Mouse (Mus musculus) limb, embryonic 13.5 days (tissue): ENCODE data around the gene Cdk10. TPM values are rescaled to one million over a fixed set of nuclear protein-coding genes. Genes with fewer than 3 reads are reported as not detected.
"Not testable (repeated sequence)": the region's sequence is repeated elsewhere in the genome, so short reads cannot be mapped to it uniquely, and the experiment has no call there.

Experiments used
- ATAC-seq: fragments of 200-750 bp; cut with Nextera tagmentation; 2 replicates; pipeline ENCODE4 v1.8.0; 2017; ENCODE audit warnings: low read depth, moderate number of reproducible peaks, moderate TSS enrichment; ENCODE audit not compliant: low FRiP score
- H3K27ac ChIP-seq: fragments of 300-500 bp; sonication (generic); 2 replicates; pipeline ENCODE4 v1.5.1; 2015; ENCODE audit warnings: inconsistent platforms, mild to moderate bottlenecking, moderate library complexity
- H3K27me3 ChIP-seq: fragments of 300-500 bp; sonication (generic); 2 replicates; pipeline ENCODE4 v1.6.1; 2015; ENCODE audit warnings: mild to moderate bottlenecking, inconsistent platforms
- H3K36me3 ChIP-seq: fragments of 300-500 bp; sonication (generic); 2 replicates; pipeline ENCODE4 v1.6.1; 2015; ENCODE audit warnings: inconsistent platforms, mild to moderate bottlenecking, moderate library complexity
- H3K4me1 ChIP-seq: fragments of 300-500 bp; sonication (generic); 2 replicates; pipeline ENCODE4 v1.6.1; 2015; ENCODE audit warnings: inconsistent platforms
- H3K4me2 ChIP-seq: fragments of 300-500 bp; sonication (generic); replicated peaks from 2 replicates; pipeline ENCODE4 v1.6.1; 2015; ENCODE audit warnings: inconsistent platforms, mild to moderate bottlenecking, moderate library complexity
- H3K4me3 ChIP-seq: fragments of 300-500 bp; sonication (generic); 2 replicates; pipeline ENCODE4 v1.5.1; 2015; ENCODE audit warnings: moderate library complexity, mild to moderate bottlenecking, inconsistent platforms
- H3K9ac ChIP-seq: fragments of 300-500 bp; sonication (generic); 2 replicates; pipeline ENCODE4 v1.6.1; 2015; ENCODE audit warnings: mild to moderate bottlenecking, inconsistent platforms
- H3K9me3 ChIP-seq: fragments of 300-500 bp; sonication (generic); 2 replicates; pipeline ENCODE4 v1.6.1; 2016; ENCODE audit warnings: inconsistent platforms
- WGBS: fragments of 180-500 bp; shearing (Covaris S2); methylation state at CpG from one replicate; pipeline ENCODE4 v1.1.7; 2015; 5-methylcytosine and 5-hydroxymethylcytosine counted together
- polyA plus RNA-seq: library from polyadenylated mRNA; unstranded; fragments of >200 nt; fragmentation: Nextera tagmentation; extraction: Ambion mirVana; gene quantifications from 2 replicates; pipeline ENCODE4 v1.2.1, GENCODE M21; 2015

The Cdk10 gene
- polyA plus RNA-seq, result 37.9 and 39.9 TPM in 2 replicates

- no peaks in the 10 kb centered on the region for H3K9me3 ChIP-seq
- H3K9ac ChIP-seq, result peak within 1 kb of the TSS; percentile 91
- peak; percentile 90 for ATAC-seq
- H3K4me3 ChIP-seq, result peak within 1 kb of the TSS; percentile 85
- peaks cover 22% of the 10 kb centered on the region for H3K4me1 ChIP-seq
- 2% methylated on average over 59 of the region's 59 CpGs for WGBS
- H3K36me3 ChIP-seq, result peaks cover 32% of the 10 kb centered on the region
- no peaks in the 10 kb centered on the region for H3K27me3 ChIP-seq
- H3K4me2 ChIP-seq, result peak within 1 kb of the TSS; percentile 91
- peak within 1 kb of the TSS; percentile 88; the same call in 1 of the 2 replicates for H3K27ac ChIP-seq
Observed at GRCm38 (mm10) chr8:123224278-123225266, at the start of gene Cdk10. Gene Cdk10 (plus strand): TSS chr8:123224842.

GRCm38 (mm10) chr8:123181391-123181790, 43.3 kb upstream of the Cdk10 start:
- Histone ChIP-seq H3K4me1 (peaks cover 16% of the 10 kb centered on the region), H3K4me3 (no peak overlapping the region), H3K9ac (no peak overlapping the region), H3K36me3 (no peaks in the 10 kb centered on the region), H3K9me3 (peaks cover 15% of the 10 kb centered on the region), H3K27me3 (no peaks in the 10 kb centered on the region), H3K4me2 (no peak overlapping the region), H3K27ac (no peak overlapping the region)
- WGBS, result 58% methylated on average over 3 of the region's 3 CpGs
- ATAC-seq, result no peak

GRCm38 (mm10) chr8:123185566-123186409, 38.9 kb upstream of the Cdk10 start, which contains the start of gene Dpep1:
Gene Dpep1 (plus strand): TSS chr8:123186242.
- Histone ChIP-seq H3K4me2 (peak within 1 kb of the TSS; percentile 19), H3K9me3 (no peaks in the 10 kb centered on the region), H3K27ac (peak within 1 kb of the TSS; percentile 48; the same call in 1 of the 2 replicates), H3K4me3 (no peak within 1 kb of the TSS), H3K9ac (peak within 1 kb of the TSS; percentile 4; the same call in 1 of the 2 replicates), H3K36me3 (no peaks in the 10 kb centered on the region), H3K4me1 (peaks cover 20% of the 10 kb centered on the region), H3K27me3 (no peaks in the 10 kb centered on the region)
- WGBS, result 15% methylated on average over 19 of the region's 19 CpGs
- ATAC-seq, result peak; percentile 61; the same call in 1 of the 2 replicates

DNA sequence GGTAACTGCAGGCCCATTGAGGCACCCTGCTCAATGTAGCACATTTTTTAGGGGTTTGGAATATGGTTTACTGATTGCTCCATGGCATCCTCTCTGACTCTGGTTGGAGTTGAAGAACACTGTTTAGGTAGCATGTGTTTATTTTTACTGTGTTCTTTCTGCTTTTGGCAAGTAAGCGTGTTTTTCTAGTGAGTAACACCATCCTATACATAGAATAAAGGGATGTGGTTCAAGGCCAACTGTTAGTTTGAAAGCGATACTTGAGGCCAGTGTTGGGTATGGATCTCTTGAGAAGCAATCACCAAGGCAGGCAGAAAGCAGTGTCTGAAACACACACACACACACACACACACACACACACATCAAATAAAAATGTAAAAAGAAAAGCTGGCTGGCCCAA, 36.6 kb upstream of the Cdk10 start:
- Histone ChIP-seq H3K4me3 (no peak overlapping the region), H3K9ac (no peak overlapping the region), H3K4me2 (no peak overlapping the region), H3K4me1 (peaks cover 20% of the 10 kb centered on the region), H3K36me3 (no peaks in the 10 kb centered on the region), H3K9me3 (no peaks in the 10 kb centered on the region), H3K27ac (no peak overlapping the region), H3K27me3 (no peaks in the 10 kb centered on the region)
- WGBS, result 80% methylated on average over 2 of the region's 2 CpGs
- no peak for ATAC-seq

DNA sequence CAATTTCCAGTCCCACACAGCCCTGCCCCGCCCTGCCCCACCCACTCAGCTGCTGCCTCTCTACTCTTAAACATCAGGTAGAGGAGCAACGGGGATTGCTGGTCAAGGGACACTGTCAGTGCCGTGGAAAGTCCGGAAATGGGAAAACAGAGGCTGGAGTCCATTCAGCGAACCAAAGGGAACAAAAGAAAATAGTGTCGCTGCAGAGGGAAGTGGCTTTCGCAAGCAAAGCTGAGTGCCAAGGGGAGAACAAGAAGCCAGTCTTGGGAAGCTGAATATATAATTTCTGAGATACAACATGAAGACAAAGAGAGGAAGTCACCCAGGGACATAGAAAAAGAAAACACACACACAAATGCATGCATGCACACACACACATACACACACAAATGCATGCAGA, 35.8 kb upstream of the Cdk10 start:
- Histone ChIP-seq H3K4me2 (no peak overlapping the region), H3K9ac (no peak overlapping the region), H3K4me1 (peaks cover 20% of the 10 kb centered on the region), H3K27ac (no peak overlapping the region), H3K27me3 (no peaks in the 10 kb centered on the region), H3K4me3 (no peak overlapping the region), H3K9me3 (no peaks in the 10 kb centered on the region), H3K36me3 (no peaks in the 10 kb centered on the region)
- no peak for ATAC-seq
- WGBS, result 81% methylated on average over 7 of the region's 7 CpGs

DNA sequence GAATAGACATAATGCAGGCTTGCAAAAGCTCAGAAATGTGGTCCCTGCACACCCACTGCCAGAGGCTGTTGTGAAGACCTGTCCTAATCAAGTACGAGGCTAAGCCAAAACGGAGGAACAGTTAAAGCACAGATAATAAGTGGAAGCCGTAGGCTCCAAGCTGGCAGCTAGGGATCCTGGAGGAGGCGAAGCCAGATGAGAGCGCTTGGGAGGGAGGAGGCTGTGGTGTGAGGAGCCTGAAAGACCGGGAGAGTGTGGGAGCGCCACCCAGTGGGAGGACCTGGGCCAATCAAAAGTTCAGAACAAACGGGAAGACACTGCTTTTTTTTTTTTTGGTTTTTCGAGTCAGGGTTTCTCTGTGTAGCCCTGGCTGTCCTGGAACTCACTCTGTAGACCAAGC, 34.0 kb upstream of the Cdk10 start:
- no peak overlapping the region for H3K4me3 ChIP-seq
- no peaks in the 10 kb centered on the region for H3K27me3 ChIP-seq
- peak overlapping the region; percentile 41 for H3K4me2 ChIP-seq
- 0 out of 2 replicates have a peak, but pooled peaks have one; percentile 34 for ATAC-seq
- peaks cover 11% of the 10 kb centered on the region for H3K4me1 ChIP-seq
- H3K9ac ChIP-seq, result no peak overlapping the region
- no peaks in the 10 kb centered on the region for H3K36me3 ChIP-seq
- no peaks in the 10 kb centered on the region for H3K9me3 ChIP-seq
- no peak overlapping the region for H3K27ac ChIP-seq
- 4% methylated on average over 9 of the region's 9 CpGs for WGBS

DNA sequence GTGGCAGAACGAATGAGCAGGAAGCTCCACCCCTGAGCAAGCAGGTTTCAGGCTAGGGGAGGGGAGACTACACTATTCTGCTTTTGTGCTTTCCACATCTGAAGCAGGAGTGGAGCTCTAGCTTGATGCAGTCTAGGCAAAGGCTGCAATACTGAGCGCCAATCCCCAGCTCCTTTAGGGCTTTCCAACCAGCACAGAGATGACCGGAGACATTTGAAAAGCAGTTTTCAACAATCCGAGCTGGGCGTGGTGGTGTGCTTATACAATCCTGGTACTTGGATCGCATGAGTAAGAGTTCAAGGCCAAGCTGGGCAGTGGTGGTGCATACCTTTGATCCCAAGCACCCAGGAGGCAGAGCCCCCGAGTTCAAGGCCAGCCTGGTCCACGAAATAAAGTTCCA, 32.7 kb upstream of the Cdk10 start:
- Histone ChIP-seq H3K27ac (no peak overlapping the region), H3K9me3 (no peaks in the 10 kb centered on the region), H3K4me2 (no peak overlapping the region), H3K9ac (no peak overlapping the region), H3K4me3 (no peak overlapping the region), H3K36me3 (no peaks in the 10 kb centered on the region), H3K27me3 (no peaks in the 10 kb centered on the region), H3K4me1 (no peaks in the 10 kb centered on the region)
- no peak for ATAC-seq
- 60% methylated on average over 7 of the region's 8 CpGs for WGBS

- ATAC-seq, result no peak
- Histone ChIP-seq H3K4me2 (no peak overlapping the region), H3K4me1 (no peaks in the 10 kb centered on the region), H3K27me3 (no peaks in the 10 kb centered on the region), H3K4me3 (no peak overlapping the region), H3K9me3 (no peaks in the 10 kb centered on the region), H3K9ac (no peak overlapping the region), H3K27ac (no peak overlapping the region), H3K36me3 (no peaks in the 10 kb centered on the region)
- WGBS, result 85% methylated on average over 9 of the region's 9 CpGs
Observed at GRCm38 (mm10) chr8:123193771-123194170, 30.9 kb upstream of the Cdk10 start.

GRCm38 (mm10) chr8:123197016-123197415, 27.6 kb upstream of the Cdk10 start:
- not testable (repeated sequence) for H3K36me3 ChIP-seq, H3K27me3 ChIP-seq, H3K9ac ChIP-seq, H3K4me2 ChIP-seq, ATAC-seq, H3K9me3 ChIP-seq, H3K4me3 ChIP-seq, H3K4me1 ChIP-seq, H3K27ac ChIP-seq
- 72% methylated on average over 5 of the region's 5 CpGs for WGBS

DNA sequence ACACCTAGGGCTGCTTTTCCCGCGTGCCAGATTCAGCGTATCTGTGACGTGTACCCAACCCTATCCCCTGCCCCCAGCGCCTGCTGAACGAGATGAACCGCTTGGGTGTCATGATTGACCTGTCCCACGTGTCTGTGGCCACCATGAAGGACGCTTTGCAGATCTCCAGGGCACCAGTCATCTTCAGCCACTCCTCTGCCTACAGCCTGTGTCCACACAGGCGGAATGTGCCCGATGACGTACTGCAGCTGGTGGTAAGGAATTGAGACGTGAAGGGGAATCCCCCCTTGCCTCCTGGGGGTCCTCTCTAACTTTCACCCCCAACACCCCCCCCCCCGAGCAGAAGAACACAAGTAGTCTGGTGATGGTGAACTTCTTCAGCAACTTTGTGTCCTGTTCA, 24.8 kb upstream of the Cdk10 start:
- no peaks in the 10 kb centered on the region for H3K4me1 ChIP-seq
- H3K4me2 ChIP-seq, result no peak overlapping the region
- peaks cover 13% of the 10 kb centered on the region for H3K36me3 ChIP-seq
- ATAC-seq, result no peak
- no peaks in the 10 kb centered on the region for H3K27me3 ChIP-seq
- no peaks in the 10 kb centered on the region for H3K9me3 ChIP-seq
- WGBS, result 68% methylated on average over 14 of the region's 14 CpGs
- no peak overlapping the region for H3K4me3 ChIP-seq
- H3K9ac ChIP-seq, result no peak overlapping the region
- no peak overlapping the region for H3K27ac ChIP-seq

GRCm38 (mm10) chr8:123202288-123202687, 22.4 kb upstream of the Cdk10 start:
- Histone ChIP-seq H3K4me1 (no peaks in the 10 kb centered on the region), H3K36me3 (peaks cover 33% of the 10 kb centered on the region), H3K9me3 (no peaks in the 10 kb centered on the region), H3K27me3 (no peaks in the 10 kb centered on the region), H3K9ac (no peak overlapping the region), H3K27ac (no peak overlapping the region), H3K4me3 (no peak overlapping the region), H3K4me2 (no peak overlapping the region)
- WGBS, result 22% methylated on average over 5 of the region's 5 CpGs
- ATAC-seq, result no peak

GRCm38 (mm10) chr8:123203571-123203970, 21.1 kb upstream of the Cdk10 start:
- Histone ChIP-seq H3K4me1 (no peaks in the 10 kb centered on the region), H3K9ac (no peak overlapping the region), H3K36me3 (peaks cover 46% of the 10 kb centered on the region), H3K4me2 (no peak overlapping the region), H3K27ac (no peak overlapping the region), H3K27me3 (no peaks in the 10 kb centered on the region), H3K9me3 (no peaks in the 10 kb centered on the region), H3K4me3 (no peak overlapping the region)
- no peak for ATAC-seq
- 91% methylated on average over 3 of the region's 3 CpGs for WGBS
